Mouse (Mus musculus) midbrain, embryonic 15.5 days (tissue): ENCODE measurements at regions not wholly inside any gene's neighbourhood (a gene's known extent, or its start where the extent isn't known, plus 50 kb on each side); places are given as distances from the start of the nearest gene placed in this dataset.

ENCODE experiments used
- ATAC-seq: fragments of 200-750 bp; cut with Nextera tagmentation; replicated peaks from 2 replicates; pipeline ENCODE4 v1.8.0; 2017; ENCODE audit warnings: moderate TSS enrichment
- H3K27ac ChIP-seq: fragments of 300-500 bp; sonication (generic); 2 replicates; pipeline ENCODE4 v1.5.1; 2015; ENCODE audit warnings: mild to moderate bottlenecking, inconsistent platforms
- H3K27me3 ChIP-seq: fragments of 300-500 bp; sonication (generic); replicated peaks from 2 replicates; pipeline ENCODE4 v1.6.1; 2015; ENCODE audit warnings: inconsistent platforms
- H3K36me3 ChIP-seq: fragments of 300-500 bp; sonication (generic); replicated peaks from 2 replicates; pipeline ENCODE4 v1.6.1; 2015; ENCODE audit warnings: inconsistent platforms
- H3K4me1 ChIP-seq: fragments of 300-500 bp; sonication (generic); 2 replicates; pipeline ENCODE4 v1.6.1; 2015; ENCODE audit warnings: inconsistent platforms
- H3K4me2 ChIP-seq: fragments of 300-500 bp; sonication (generic); 2 replicates; pipeline ENCODE4 v1.6.1; 2015; ENCODE audit warnings: inconsistent platforms, mild to moderate bottlenecking, moderate library complexity
- H3K4me3 ChIP-seq: fragments of 300-500 bp; sonication (generic); 2 replicates; pipeline ENCODE4 v1.5.1; 2015; ENCODE audit warnings: mild to moderate bottlenecking, inconsistent platforms
- H3K9ac ChIP-seq: fragments of 300-500 bp; sonication (generic); 2 replicates; pipeline ENCODE4 v1.6.1; 2015; ENCODE audit warnings: mild to moderate bottlenecking, inconsistent platforms
- H3K9me3 ChIP-seq: fragments of 300-500 bp; sonication (generic); 2 replicates; pipeline ENCODE4 v1.6.1; 2016; ENCODE audit warnings: inconsistent platforms
- WGBS: fragments of 180-500 bp; shearing (Covaris S2); methylation state at CpG from one replicate; pipeline ENCODE4 v1.1.7; 2015; ENCODE audit warnings: mixed read lengths; 5-methylcytosine and 5-hydroxymethylcytosine counted together

DNA sequence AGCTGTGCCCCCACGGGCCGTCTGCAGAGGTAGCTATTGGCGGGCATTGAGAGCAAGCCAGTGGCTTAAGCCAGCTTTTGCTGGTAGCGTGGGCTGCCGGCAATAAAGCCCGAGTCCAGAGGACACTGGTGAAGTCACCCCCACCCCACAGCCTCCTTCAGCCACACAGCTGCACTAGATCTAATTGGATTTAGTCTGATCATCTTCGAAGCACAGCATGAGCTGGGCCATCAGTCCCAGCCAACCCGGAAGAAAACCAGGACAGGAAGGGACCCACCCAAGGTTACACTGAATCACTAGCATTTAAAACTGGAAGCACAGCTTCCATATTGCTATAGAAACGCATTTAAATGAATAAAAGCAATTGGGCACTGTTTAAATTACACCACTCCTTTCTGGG, 96.4 kb downstream of the Tmx1 start:
- ATAC-seq = no peak
- no peaks in the 10 kb centered on the region for H3K27me3 ChIP-seq
- H3K36me3 ChIP-seq = no peaks in the 10 kb centered on the region
- H3K9me3 ChIP-seq = no peaks in the 10 kb centered on the region
- H3K4me1 ChIP-seq = peaks cover 2% of the 10 kb centered on the region
- no peak overlapping the region for H3K4me2 ChIP-seq
- 55% methylated on average over 9 of the region's 9 CpGs for WGBS
- no peak overlapping the region for H3K4me3 ChIP-seq
- H3K9ac ChIP-seq = no peak overlapping the region
- no peak overlapping the region for H3K27ac ChIP-seq

DNA sequence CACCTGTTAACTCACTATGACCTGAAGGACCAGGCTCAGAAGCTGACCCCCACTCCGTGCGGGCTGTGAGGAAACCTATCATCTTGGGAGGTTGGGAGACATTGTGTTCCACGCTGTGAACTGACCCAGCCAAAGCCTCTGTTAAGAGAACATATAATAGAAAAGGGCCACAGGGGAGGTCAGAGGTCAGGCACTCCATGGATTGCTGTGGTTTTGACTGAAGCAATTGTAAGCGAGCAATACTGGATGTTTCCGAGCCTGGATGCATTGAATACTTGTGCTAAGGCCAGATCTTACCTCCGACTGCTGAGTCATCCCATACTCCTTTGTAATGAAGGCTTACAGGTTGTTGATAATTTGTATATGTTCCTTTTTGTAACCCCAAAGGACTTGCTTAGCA, 101.0 kb downstream of the Tmx1 start:
- 42% methylated on average over 6 of the region's 6 CpGs for WGBS
- H3K27ac ChIP-seq = no peak overlapping the region
- no peaks in the 10 kb centered on the region for H3K9me3 ChIP-seq
- no peaks in the 10 kb centered on the region for H3K27me3 ChIP-seq
- no peak overlapping the region for H3K9ac ChIP-seq
- H3K4me1 ChIP-seq = no peaks in the 10 kb centered on the region; the same call in 1 of the 2 replicates
- H3K4me3 ChIP-seq = no peak overlapping the region
- H3K36me3 ChIP-seq = no peaks in the 10 kb centered on the region
- H3K4me2 ChIP-seq = no peak overlapping the region
- ATAC-seq = no peak

DNA sequence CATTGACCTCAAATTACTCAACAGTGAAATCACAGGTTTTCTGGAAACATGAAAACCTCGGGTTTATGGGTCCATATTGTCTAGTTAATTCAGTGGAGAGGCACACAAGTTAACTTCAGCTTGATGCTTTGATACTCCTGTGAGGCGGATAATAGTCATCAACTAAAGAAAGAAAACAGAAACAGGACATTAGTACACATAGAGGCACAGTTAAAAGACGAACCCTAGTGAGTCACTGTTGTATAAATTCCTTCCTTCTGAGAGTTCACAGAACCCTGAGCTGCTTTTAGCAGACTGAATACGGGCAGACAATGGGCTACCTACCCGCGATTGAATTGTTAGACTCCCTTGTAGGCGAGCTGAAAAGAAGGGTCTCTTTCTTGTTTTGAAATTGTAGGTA, 101.7 kb downstream of the Tmx1 start:
- 29% methylated on average over 7 of the region's 7 CpGs for WGBS
- no peak for ATAC-seq
- no peak overlapping the region for H3K9ac ChIP-seq

GRCm38 (mm10) chr12:70555723-70556122, 102.8 kb downstream of the Tmx1 start:
- H3K9me3 ChIP-seq = no peaks in the 10 kb centered on the region
- H3K4me1 ChIP-seq = no peaks in the 10 kb centered on the region; the same call in 1 of the 2 replicates
- WGBS = 65% methylated on average over 3 of the region's 3 CpGs
- no peak overlapping the region for H3K9ac ChIP-seq
- no peaks in the 10 kb centered on the region for H3K27me3 ChIP-seq
- no peaks in the 10 kb centered on the region for H3K36me3 ChIP-seq
- H3K4me3 ChIP-seq = no peak overlapping the region
- no peak overlapping the region for H3K27ac ChIP-seq
- H3K4me2 ChIP-seq = no peak overlapping the region
- no peak for ATAC-seq

More for the DNA sequence above, 101.7 kb downstream of the Tmx1 start:
- Histone ChIP-seq H3K4me1 (no peaks in the 10 kb centered on the region; the same call in 1 of the 2 replicates), H3K27ac (no peak overlapping the region), H3K9me3 (no peaks in the 10 kb centered on the region), H3K27me3 (no peaks in the 10 kb centered on the region), H3K4me2 (no peak overlapping the region), H3K4me3 (no peak overlapping the region), H3K36me3 (no peaks in the 10 kb centered on the region)

DNA sequence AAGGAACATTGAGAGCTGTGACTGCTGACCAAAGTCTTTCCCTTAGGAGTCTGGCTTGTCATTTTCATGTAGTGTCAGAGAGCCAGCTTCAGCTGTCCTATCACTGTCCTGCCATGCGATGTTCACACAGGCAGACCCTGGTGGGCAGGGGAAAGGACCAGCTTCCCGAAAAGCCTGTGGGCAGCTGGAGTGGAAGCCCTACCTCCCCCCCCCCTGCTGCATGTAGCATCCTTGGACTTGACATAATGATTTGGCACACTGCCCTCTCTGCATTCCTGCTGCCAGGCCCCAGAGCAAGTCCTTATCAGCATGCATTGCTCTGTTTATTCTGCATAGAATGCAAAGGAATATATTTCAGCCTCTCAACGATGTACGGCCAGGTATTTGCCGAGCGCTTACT, 103.9 kb downstream of the Tmx1 start:
- Histone ChIP-seq H3K4me2 (no peak overlapping the region), H3K9ac (no peak overlapping the region), H3K9me3 (no peaks in the 10 kb centered on the region), H3K4me1 (no peaks in the 10 kb centered on the region; the same call in 1 of the 2 replicates), H3K36me3 (no peaks in the 10 kb centered on the region), H3K27ac (no peak overlapping the region), H3K27me3 (no peaks in the 10 kb centered on the region), H3K4me3 (no peak overlapping the region)
- no peak for ATAC-seq
- 71% methylated on average over 6 of the region's 6 CpGs for WGBS

DNA sequence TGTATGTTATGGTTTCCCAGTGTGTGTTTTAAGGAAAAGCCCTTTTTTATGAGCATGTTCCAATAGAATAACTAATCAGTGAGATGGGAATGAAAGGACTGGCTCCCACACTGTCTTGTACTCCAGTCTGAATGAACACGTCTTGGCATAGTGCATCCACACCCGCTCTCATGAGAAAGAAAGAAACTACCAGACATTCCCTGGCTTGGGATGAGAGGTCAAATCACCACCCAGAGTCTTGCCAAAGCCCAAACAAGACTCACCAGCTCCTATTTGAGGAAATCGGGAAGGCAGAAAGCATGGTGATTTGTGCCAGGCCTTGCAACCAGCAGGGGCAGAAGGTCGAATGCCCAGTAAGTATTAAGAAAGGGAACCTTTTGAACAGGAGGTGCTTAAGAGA, 110.6 kb downstream of the Tmx1 start:
- no peak for ATAC-seq
- Histone ChIP-seq H3K9me3 (no peaks in the 10 kb centered on the region), H3K27ac (no peak overlapping the region), H3K4me2 (no peak overlapping the region), H3K9ac (no peak overlapping the region), H3K36me3 (no peaks in the 10 kb centered on the region), H3K4me1 (no peaks in the 10 kb centered on the region), H3K4me3 (no peak overlapping the region), H3K27me3 (no peaks in the 10 kb centered on the region)
- WGBS = 85% methylated on average over 4 of the region's 4 CpGs

DNA sequence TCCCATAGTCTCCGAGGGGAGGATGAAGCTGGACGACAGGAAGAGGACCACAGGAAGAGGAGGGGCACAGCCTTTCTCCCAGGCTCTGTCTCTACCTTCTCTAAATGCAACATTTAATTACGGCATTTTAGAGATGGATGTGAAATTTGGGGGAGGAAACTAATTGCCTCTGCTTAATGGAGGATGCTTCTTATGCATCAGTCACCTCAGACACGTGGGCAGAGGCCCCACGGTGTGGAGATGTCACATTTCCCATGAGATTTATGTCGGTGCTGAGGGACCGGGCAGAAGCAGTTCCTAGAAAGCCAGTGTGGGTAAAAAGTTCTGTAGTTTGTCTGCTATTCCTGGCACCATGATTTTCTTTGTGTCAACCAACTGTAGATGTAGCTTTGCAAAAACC, 122.8 kb downstream of the Tmx1 start:
- H3K27me3 ChIP-seq = no peaks in the 10 kb centered on the region
- no peak overlapping the region for H3K4me3 ChIP-seq
- H3K27ac ChIP-seq = no peak overlapping the region
- WGBS = 74% methylated on average over 7 of the region's 7 CpGs
- ATAC-seq = no peak
- H3K4me1 ChIP-seq = no peaks in the 10 kb centered on the region
- no peaks in the 10 kb centered on the region for H3K9me3 ChIP-seq
- H3K4me2 ChIP-seq = no peak overlapping the region
- H3K9ac ChIP-seq = no peak overlapping the region
- H3K36me3 ChIP-seq = no peaks in the 10 kb centered on the region

- Histone ChIP-seq H3K9ac (no peak overlapping the region), H3K4me2 (no peak overlapping the region), H3K36me3 (no peaks in the 10 kb centered on the region), H3K4me3 (no peak overlapping the region), H3K9me3 (peaks cover 2% of the 10 kb centered on the region; the same call in 1 of the 2 replicates), H3K4me1 (no peaks in the 10 kb centered on the region), H3K27me3 (no peaks in the 10 kb centered on the region), H3K27ac (no peak overlapping the region)
- 85% methylated on average over 4 of the region's 4 CpGs for WGBS
- ATAC-seq = no peak
These were observed 124.9 kb downstream of the Tmx1 start for GRCm38 (mm10) chr12:70577769-70578168.

- H3K4me1 ChIP-seq = no peaks in the 10 kb centered on the region
- no peaks in the 10 kb centered on the region for H3K27me3 ChIP-seq
- H3K4me2 ChIP-seq = no peak overlapping the region
- no peaks in the 10 kb centered on the region for H3K36me3 ChIP-seq
- no peak overlapping the region for H3K4me3 ChIP-seq
- no peak overlapping the region for H3K27ac ChIP-seq
- ATAC-seq = no peak
- WGBS = 59% methylated on average over 8 of the region's 8 CpGs
- peaks cover 3% of the 10 kb centered on the region; the same call in 1 of the 2 replicates for H3K9me3 ChIP-seq
- H3K9ac ChIP-seq = no peak overlapping the region
These were observed 126.5 kb downstream of the Tmx1 start for GRCm38 (mm10) chr12:70579328-70579905.

GRCm38 (mm10) chr12:70586181-70586580, 133.3 kb downstream of the Tmx1 start:
- H3K27ac ChIP-seq = no peak overlapping the region
- H3K27me3 ChIP-seq = no peaks in the 10 kb centered on the region
- H3K36me3 ChIP-seq = no peaks in the 10 kb centered on the region
- no peaks in the 10 kb centered on the region for H3K4me1 ChIP-seq
- no peak for ATAC-seq
- peaks cover 3% of the 10 kb centered on the region; the same call in 1 of the 2 replicates for H3K9me3 ChIP-seq
- no peak overlapping the region for H3K9ac ChIP-seq
- H3K4me2 ChIP-seq = no peak overlapping the region
- H3K4me3 ChIP-seq = no peak overlapping the region
- 82% methylated on average over 2 of the region's 2 CpGs for WGBS

GRCm38 (mm10) chr12:70588234-70588633, 135.3 kb downstream of the Tmx1 start:
- no peak for ATAC-seq

DNA sequence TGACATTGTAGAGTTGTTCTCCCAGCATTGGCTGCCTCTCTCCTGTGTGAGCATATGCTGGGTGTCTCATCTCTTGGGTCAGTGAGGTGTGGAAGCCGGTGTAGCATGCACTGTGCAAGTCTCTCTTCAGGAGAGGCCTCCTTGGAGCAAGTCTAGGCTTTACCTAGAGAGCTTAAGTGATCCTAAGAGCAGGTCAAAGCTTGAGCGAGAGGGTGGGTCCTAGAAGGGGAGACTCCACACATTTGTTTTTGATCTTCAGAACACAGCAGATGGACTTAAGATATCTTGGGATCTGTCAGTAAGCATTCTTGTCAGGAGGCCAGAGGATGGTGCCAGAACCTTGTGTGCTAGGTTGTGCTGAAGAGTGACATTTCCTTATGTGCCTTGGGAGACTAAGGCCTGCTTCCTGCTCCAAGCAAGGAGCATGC, 136.4 kb downstream of the Tmx1 start:
- WGBS = 88% methylated on average over 2 of the region's 2 CpGs
- H3K27me3 ChIP-seq = no peaks in the 10 kb centered on the region
- no peaks in the 10 kb centered on the region for H3K9me3 ChIP-seq
- no peak overlapping the region for H3K4me3 ChIP-seq
- no peak overlapping the region for H3K4me2 ChIP-seq
- no peak for ATAC-seq
- no peaks in the 10 kb centered on the region for H3K4me1 ChIP-seq
- H3K36me3 ChIP-seq = no peaks in the 10 kb centered on the region
- H3K27ac ChIP-seq = no peak overlapping the region
- H3K9ac ChIP-seq = no peak overlapping the region

More at GRCm38 (mm10) chr12:70588234-70588633, 135.3 kb downstream of the Tmx1 start:
- no peaks in the 10 kb centered on the region for H3K4me1 ChIP-seq
- no peaks in the 10 kb centered on the region for H3K27me3 ChIP-seq
- no peaks in the 10 kb centered on the region for H3K36me3 ChIP-seq
- no peaks in the 10 kb centered on the region for H3K9me3 ChIP-seq
- no peak overlapping the region for H3K9ac ChIP-seq
- no peak overlapping the region for H3K27ac ChIP-seq
- no peak overlapping the region for H3K4me3 ChIP-seq
- 68% methylated on average over 3 of the region's 3 CpGs for WGBS
- H3K4me2 ChIP-seq = no peak overlapping the region

DNA sequence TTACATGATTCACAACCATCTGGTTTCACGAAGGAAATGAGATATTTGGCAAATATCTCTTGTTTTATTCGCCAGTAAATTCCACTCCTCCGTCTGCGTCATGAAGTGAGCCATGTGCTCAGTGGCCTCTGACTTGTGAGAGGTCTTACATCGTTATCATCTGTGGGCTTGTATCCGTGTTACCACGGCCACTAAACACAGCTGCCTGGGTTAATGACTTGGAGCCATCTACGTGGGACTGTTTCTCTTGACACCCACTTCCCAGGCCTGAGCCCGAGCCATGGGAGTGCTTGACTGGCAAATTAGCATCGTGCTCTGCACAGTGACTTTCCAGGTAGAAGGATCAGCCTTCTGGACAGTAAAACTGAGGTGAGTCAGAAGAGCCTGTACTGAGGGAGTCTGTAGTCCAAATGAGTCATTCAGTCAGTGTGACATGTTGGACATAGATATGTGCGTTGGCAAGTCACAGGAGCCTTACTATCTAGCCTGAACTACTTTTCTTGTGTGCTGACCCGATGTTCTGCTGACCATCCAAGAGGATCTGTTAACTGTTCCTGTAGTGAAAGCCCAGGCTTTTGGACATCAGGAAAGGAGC, 137.7 kb downstream of the Tmx1 start:
- Histone ChIP-seq H3K9me3 (no peaks in the 10 kb centered on the region), H3K27ac (no peak overlapping the region), H3K4me1 (no peaks in the 10 kb centered on the region), H3K36me3 (no peaks in the 10 kb centered on the region), H3K9ac (no peak overlapping the region), H3K4me2 (no peak overlapping the region), H3K27me3 (no peaks in the 10 kb centered on the region), H3K4me3 (no peak overlapping the region)
- WGBS = 85% methylated on average over 12 of the region's 12 CpGs
- ATAC-seq = no peak
